Mouse (Mus musculus): Measurements from ENCODE around the gene Scgn. TPM values are rescaled to one million over a fixed set of nuclear protein-coding genes. Genes with fewer than 3 reads are reported as not detected.

Scgn gene
- polyA plus RNA-seq, 1 experiment from 2014 or later, result 1.6 TPM

DNA sequence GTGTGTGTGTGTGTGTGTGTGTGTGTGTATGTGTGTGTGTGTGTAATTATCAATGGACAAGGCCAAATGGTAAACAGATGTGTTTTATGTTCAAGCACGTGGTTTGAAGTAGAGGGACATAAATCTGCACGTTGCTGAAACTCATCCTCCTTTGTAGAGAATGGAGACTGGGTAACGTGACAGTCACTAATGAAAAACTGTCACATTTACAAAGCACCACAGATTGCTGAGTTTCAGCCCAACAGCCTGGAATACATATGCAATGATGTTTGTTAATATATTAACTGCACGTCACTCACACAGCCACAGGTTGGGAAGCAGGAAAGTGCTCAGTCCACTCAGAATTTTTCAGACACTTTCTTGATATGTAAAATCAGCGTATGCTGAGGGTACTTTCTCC is 563 bp downstream of the Scgn start:
- peak overlapping the region; percentile 33 for H3K4me3 ChIP-seq
- 18% methylated on average over 5 of the region's 5 CpGs for WGBS
- no peaks in the 10 kb centered on the region for H3K36me3 ChIP-seq
- peak; percentile 70 for ATAC-seq (replicated peaks)
- H3K9ac ChIP-seq (replicated peaks), result 0 out of 2 replicates have a peak overlapping the region, but pooled peaks have one; percentile 25
- peaks cover 23% of the 10 kb centered on the region for H3K27me3 ChIP-seq
- peak overlapping the region; percentile 56 for H3K4me2 ChIP-seq (replicated peaks)
- H3K9me3 ChIP-seq, result no peaks in the 10 kb centered on the region
- no peak overlapping the region for H3K27ac ChIP-seq (replicated peaks)
- H3K4me1 ChIP-seq, result peaks cover 24% of the 10 kb centered on the region

DNA sequence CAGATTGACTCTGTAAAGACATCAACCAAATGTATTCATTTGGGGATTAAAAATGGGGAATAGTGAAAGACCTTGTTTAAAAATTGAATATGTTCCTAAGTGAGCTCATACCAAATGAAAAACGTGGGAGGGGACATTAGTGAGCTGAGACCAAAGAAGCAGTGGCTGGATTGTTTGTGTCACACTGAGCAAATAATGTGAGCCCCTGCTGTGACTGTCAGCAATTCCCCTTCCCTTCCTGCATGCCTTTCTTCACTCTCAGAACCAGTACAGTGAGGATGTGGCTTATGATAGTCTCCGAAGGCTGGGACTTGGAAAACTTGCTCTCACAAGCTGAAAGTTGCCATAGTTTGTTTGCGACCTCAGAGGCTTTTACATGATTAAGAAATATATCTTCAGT is 5.9 kb downstream of the Scgn start:
- H3K9ac ChIP-seq (replicated peaks), result no peak overlapping the region
- no peak for ATAC-seq (replicated peaks)
- WGBS, result 38% methylated on average over 3 of the region's 3 CpGs
- H3K4me3 ChIP-seq, result no peak overlapping the region
- no peaks in the 10 kb centered on the region; the same call in 1 of the 2 replicates for H3K27me3 ChIP-seq
- no peaks in the 10 kb centered on the region for H3K9me3 ChIP-seq
- no peaks in the 10 kb centered on the region for H3K36me3 ChIP-seq
- no peak overlapping the region for H3K4me2 ChIP-seq (replicated peaks)
- H3K27ac ChIP-seq (replicated peaks), result no peak overlapping the region
- peaks cover 3% of the 10 kb centered on the region; the same call in 1 of the 2 replicates for H3K4me1 ChIP-seq

DNA sequence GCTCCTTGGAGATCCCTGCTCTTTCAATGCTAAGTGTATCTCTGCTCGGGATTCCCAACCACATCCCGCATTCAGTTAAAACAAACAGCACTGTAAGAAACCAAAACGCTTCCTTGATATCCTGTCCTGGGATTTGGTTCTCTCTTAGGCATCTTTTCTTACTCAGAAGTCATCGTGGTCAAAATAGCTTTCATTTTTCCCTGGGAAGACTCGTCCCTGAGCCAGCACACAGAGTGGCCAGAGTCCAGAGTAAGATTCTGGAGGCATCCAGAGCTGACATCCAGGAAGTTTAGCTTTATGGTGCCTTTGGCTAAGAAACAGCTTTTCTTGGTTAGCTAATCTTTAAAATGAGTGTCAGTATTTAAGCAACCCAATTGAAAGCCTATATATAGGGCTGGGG is 18.7 kb downstream of the Scgn start:
- Histone ChIP-seq H3K9me3 (no peaks in the 10 kb centered on the region), H3K27ac (replicated peaks) (no peak overlapping the region), H3K27me3 (no peaks in the 10 kb centered on the region), H3K9ac (replicated peaks) (no peak overlapping the region), H3K4me1 (0 out of 2 replicates have a peak, but pooled peaks cover 14% of the 10 kb centered on the region), H3K4me3 (no peak overlapping the region), H3K4me2 (replicated peaks) (no peak overlapping the region), H3K36me3 (no peaks in the 10 kb centered on the region)
- WGBS, result 80% methylated on average over 5 of the region's 5 CpGs
- no peak for ATAC-seq (replicated peaks)

DNA sequence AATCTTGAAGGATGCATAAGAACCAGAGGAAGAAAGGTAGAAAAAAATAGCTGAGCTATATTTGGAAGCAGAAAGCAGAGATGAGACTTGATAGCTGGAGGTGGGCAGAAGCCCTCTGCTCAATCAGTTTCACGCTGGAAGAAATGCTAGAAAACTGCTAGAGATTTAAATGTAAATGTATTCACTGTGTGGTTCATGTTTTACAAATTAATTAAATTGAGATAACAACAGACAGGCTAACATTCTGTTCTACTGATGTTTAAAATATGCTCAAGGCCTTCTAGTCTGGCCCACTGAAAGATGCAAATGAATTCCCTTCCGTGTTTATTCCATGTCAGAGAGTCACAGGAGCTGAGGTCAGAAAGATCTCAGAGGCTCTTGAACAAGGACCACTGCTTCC is 19.1 kb downstream of the Scgn start:
- no peak; the same call in 1 of the 2 replicates for ATAC-seq (replicated peaks)
- Histone ChIP-seq H3K36me3 (no peaks in the 10 kb centered on the region), H3K9me3 (no peaks in the 10 kb centered on the region), H3K27me3 (no peaks in the 10 kb centered on the region), H3K4me2 (replicated peaks) (no peak overlapping the region), H3K4me1 (0 out of 2 replicates have a peak, but pooled peaks cover 14% of the 10 kb centered on the region), H3K9ac (replicated peaks) (no peak overlapping the region), H3K27ac (replicated peaks) (no peak overlapping the region), H3K4me3 (no peak overlapping the region)
- WGBS, result 45% methylated on average over 2 of the region's 2 CpGs

DNA sequence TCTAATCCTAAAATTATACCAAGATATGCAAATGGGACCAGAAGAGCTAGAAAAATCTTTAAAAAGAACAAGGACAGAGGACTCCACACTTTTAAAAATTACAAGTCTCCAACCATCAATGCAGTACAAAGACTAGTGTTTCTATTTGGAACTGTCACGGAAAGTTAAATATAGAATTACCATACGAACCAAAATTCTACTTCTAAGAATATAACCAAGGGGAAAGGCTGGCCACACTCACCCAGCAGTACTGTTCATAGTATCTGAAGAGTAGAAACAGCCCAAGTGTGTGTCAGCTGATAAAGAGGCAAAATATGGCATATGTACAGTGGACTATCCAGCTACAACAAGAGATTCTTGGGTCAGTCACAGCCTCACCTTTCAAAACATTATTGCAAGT is 26.1 kb downstream of the Scgn start:
- no peaks in the 10 kb centered on the region for H3K36me3 ChIP-seq
- no peak overlapping the region for H3K9ac ChIP-seq (replicated peaks)
- H3K4me2 ChIP-seq (replicated peaks), result no peak overlapping the region
- no peak overlapping the region for H3K4me3 ChIP-seq
- no peaks in the 10 kb centered on the region for H3K4me1 ChIP-seq
- no peaks in the 10 kb centered on the region for H3K9me3 ChIP-seq
- no peak overlapping the region for H3K27ac ChIP-seq (replicated peaks)
- H3K27me3 ChIP-seq, result no peaks in the 10 kb centered on the region
- ATAC-seq (replicated peaks), result no peak
- WGBS, result 84% methylated on average over 2 of the region's 2 CpGs

DNA sequence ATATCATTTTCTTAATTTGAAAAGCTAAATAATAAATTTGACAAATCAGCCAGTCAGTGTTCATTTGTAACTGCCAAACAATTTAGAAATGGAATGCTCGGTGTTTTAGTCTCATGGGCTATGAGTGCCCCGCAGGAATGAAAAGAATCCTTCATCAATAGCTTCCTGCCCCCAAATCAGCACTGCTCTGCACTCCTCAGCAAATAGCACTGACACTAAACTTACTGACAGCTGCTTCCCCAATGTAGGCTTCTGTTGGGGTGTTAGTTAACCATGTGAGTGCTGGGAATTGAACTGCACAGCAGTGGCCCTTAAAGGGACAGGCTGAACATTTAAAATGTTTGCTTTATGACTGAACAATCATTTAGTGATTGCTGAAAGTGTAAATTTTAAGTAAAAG is 31.2 kb downstream of the Scgn start:
- Histone ChIP-seq H3K27me3 (no peaks in the 10 kb centered on the region), H3K9ac (replicated peaks) (no peak overlapping the region), H3K36me3 (no peaks in the 10 kb centered on the region), H3K9me3 (no peaks in the 10 kb centered on the region), H3K27ac (replicated peaks) (no peak overlapping the region), H3K4me2 (replicated peaks) (no peak overlapping the region), H3K4me1 (peaks cover 5% of the 10 kb centered on the region; the same call in 1 of the 2 replicates), H3K4me3 (no peak overlapping the region)
- ATAC-seq (replicated peaks), result peak; percentile 69; the same call in 1 of the 2 replicates
- 24% methylated on average over 2 of the region's 2 CpGs for WGBS

DNA sequence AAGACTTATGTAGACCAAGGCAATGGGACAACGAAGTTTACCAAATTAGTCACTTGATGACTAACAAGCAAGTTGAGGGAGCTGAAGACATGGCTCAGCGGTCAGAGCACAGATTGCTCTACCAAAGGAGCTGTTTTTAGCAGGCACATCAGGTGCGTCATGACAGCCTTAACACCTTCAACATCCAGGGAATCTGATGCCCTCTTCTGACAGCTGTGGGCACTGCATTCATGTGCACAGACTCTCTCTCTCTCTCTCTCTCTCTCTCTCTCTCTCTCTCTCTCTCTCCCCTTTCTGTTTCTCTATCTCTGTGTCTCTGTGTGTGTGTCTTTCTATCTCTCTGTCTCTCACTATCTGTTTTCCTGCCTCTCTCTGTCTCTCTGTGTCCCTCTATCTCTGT is 40.1 kb downstream of the Scgn start:
- no peak for ATAC-seq (replicated peaks)
- WGBS, result 71% methylated on average over 3 of the region's 3 CpGs
- H3K36me3 ChIP-seq, result no peaks in the 10 kb centered on the region
- H3K27ac ChIP-seq (replicated peaks), result no peak overlapping the region
- H3K9ac ChIP-seq (replicated peaks), result no peak overlapping the region
- no peaks in the 10 kb centered on the region for H3K9me3 ChIP-seq
- H3K27me3 ChIP-seq, result no peaks in the 10 kb centered on the region
- H3K4me3 ChIP-seq, result no peak overlapping the region
- no peak overlapping the region for H3K4me2 ChIP-seq (replicated peaks)
- peaks cover 8% of the 10 kb centered on the region for H3K4me1 ChIP-seq

DNA sequence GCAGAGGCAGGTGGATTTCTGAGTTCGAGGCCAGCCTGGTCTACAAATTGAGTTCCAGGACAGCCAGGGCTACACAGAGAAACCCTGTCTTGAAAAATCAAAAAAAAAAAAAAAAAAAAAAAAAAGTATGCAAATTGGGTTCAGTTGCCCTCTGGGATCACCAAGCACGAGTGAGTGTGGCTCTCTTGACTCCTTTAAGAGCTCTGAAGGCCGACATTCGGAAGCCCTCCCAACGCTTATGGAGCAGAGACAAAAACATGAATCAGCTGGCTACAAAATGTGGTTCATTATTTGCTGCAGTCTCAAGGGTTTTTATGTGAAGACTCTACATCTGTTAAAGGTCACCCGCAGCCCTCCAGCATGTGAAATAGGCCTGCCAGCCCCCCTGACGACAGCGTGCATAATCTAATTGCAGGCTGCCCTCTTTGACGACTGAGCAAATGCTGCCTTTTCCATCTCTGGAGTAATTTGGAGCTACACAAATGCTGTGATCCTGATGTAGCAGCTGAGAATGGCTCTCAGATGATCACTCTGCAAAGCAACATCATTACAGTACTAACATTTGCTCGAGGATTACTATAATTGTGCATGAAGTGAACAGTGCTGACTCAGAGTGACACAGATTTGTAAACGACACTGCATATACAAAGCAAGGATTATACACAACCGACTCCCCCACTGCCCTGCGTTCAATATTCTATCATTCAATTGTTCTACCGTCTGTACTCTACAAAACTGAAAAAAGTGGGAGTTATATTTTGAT is 41.3 kb downstream of the Scgn start:
- H3K9me3 ChIP-seq, result no peaks in the 10 kb centered on the region
- peak overlapping the region; percentile 62 for H3K27ac ChIP-seq (replicated peaks)
- no peaks in the 10 kb centered on the region for H3K36me3 ChIP-seq
- 32% methylated on average over 14 of the region's 14 CpGs for WGBS
- no peak overlapping the region for H3K4me2 ChIP-seq (replicated peaks)
- no peak overlapping the region for H3K9ac ChIP-seq (replicated peaks)
- H3K4me1 ChIP-seq, result peaks cover 8% of the 10 kb centered on the region
- H3K4me3 ChIP-seq, result no peak overlapping the region
- ATAC-seq (replicated peaks), result peak; percentile 85
- H3K27me3 ChIP-seq, result no peaks in the 10 kb centered on the region

DNA sequence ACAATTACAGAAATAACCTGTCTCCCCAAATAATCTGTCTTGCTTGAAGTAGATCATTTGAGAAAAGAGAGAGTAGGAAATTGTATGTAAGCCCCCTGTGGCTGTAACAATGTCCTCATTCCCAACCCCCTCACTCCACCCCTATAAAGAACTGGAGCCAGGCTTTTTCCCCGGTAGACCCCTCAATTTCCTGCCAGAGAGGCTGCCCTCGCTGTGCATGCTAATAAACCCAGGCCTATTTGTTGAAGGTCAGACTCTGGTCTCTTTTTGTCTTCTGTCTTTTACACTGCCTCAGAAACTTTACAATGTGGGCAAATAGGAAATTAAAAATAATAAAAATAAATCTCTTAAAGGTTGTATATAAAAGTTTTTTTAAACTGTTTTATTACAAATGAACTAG is 44.8 kb downstream of the Scgn start:
- no peaks in the 10 kb centered on the region for H3K27me3 ChIP-seq
- 29% methylated on average over 2 of the region's 2 CpGs for WGBS
- H3K9me3 ChIP-seq, result no peaks in the 10 kb centered on the region

DNA sequence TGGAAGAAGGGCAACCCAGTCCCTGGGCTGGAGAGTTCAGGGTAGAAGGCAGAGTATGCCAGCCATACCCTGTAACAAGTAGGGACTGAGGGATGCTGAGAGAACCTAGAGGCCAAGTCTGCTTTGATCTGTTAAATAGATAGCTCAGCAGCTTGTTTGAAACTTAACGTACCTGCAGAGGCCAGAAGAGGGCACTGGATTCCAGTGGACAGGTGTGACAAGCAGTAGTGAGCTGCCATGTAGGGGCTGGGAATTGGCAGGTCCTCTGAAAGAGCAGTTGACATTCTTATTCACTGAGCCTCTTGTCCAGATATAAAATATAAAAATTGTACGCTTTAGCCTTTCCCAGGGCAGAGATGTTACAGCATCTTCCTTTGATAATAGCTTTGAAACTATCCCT is 48.2 kb downstream of the Scgn start:
- H3K27me3 ChIP-seq, result no peaks in the 10 kb centered on the region
- H3K4me1 ChIP-seq, result 0 out of 2 replicates have a peak, but pooled peaks cover 6% of the 10 kb centered on the region
- 58% methylated on average over 2 of the region's 2 CpGs for WGBS
- no peaks in the 10 kb centered on the region for H3K36me3 ChIP-seq
- ATAC-seq (replicated peaks), result no peak
- H3K27ac ChIP-seq (replicated peaks), result no peak overlapping the region
- no peak overlapping the region for H3K4me2 ChIP-seq (replicated peaks)
- H3K9ac ChIP-seq (replicated peaks), result no peak overlapping the region
- no peaks in the 10 kb centered on the region for H3K9me3 ChIP-seq
- no peak overlapping the region for H3K4me3 ChIP-seq

More for the DNA sequence above, 44.8 kb downstream of the Scgn start:
- Histone ChIP-seq H3K4me2 (replicated peaks) (no peak overlapping the region), H3K4me3 (no peak overlapping the region), H3K4me1 (peaks cover 8% of the 10 kb centered on the region), H3K36me3 (no peaks in the 10 kb centered on the region), H3K9ac (replicated peaks) (no peak overlapping the region), H3K27ac (replicated peaks) (no peak overlapping the region)
- ATAC-seq (replicated peaks), result no peak

DNA sequence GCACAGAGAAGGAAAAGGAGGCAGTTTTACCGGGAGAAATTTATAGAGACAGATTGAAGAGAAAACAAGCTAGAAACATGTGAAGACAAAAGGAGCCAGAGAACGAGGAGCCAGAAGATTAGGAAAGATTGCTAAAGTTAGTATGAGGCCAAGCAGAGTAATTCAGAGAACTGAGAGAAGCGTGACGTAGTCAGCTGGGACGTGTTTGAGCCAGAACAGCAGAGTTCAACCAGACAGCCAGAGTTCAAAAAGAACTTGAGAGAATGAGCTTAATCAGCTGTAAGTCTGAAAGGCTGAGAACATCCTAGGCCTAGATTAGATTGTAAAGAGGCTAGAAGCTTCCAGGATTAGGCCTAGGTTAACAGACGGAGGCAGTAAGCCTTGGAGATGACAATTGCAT is 50.7 kb downstream of the Scgn start:
- H3K9me3 ChIP-seq, result no peaks in the 10 kb centered on the region
- WGBS, result 48% methylated on average over 6 of the region's 6 CpGs

DNA sequence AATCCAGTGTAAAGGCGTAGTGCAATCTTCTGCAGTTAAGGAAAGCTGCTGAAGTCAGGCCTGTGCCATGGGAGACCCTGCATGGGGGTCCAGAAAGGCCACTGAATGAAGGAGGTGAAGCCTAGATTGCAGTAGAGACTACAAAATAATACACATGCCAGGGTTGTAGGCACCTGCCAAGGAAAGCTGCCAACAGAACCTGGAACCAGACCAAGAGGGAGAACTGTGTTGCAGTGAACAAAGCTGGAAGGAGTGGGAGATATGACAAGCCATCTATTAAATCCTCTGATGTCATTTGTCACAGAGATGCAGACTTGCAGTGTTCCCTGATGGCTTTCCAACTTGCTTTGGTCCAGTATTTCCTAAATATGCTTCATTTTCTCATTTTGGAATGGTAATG is 52.3 kb downstream of the Scgn start:
- H3K27ac ChIP-seq (replicated peaks), result no peak overlapping the region
- H3K36me3 ChIP-seq, result no peaks in the 10 kb centered on the region
- H3K4me2 ChIP-seq (replicated peaks), result no peak overlapping the region
- 0 out of 2 replicates have a peak, but pooled peaks cover 6% of the 10 kb centered on the region for H3K4me1 ChIP-seq
- no peak overlapping the region for H3K4me3 ChIP-seq
- ATAC-seq (replicated peaks), result 0 out of 2 replicates have a peak, but pooled peaks have one; percentile 19
- H3K9me3 ChIP-seq, result no peaks in the 10 kb centered on the region
- no peaks in the 10 kb centered on the region for H3K27me3 ChIP-seq
- WGBS, result 87% methylated on average over 1 of the region's 1 CpGs
- H3K9ac ChIP-seq (replicated peaks), result no peak overlapping the region

More for the DNA sequence above, 50.7 kb downstream of the Scgn start:
- H3K9ac ChIP-seq (replicated peaks), result no peak overlapping the region
- no peak overlapping the region for H3K4me2 ChIP-seq (replicated peaks)
- 0 out of 2 replicates have a peak, but pooled peaks cover 6% of the 10 kb centered on the region for H3K4me1 ChIP-seq
- H3K36me3 ChIP-seq, result no peaks in the 10 kb centered on the region
- no peak overlapping the region for H3K27ac ChIP-seq (replicated peaks)
- no peak overlapping the region for H3K4me3 ChIP-seq
- H3K27me3 ChIP-seq, result no peaks in the 10 kb centered on the region
- ATAC-seq (replicated peaks), result no peak

DNA sequence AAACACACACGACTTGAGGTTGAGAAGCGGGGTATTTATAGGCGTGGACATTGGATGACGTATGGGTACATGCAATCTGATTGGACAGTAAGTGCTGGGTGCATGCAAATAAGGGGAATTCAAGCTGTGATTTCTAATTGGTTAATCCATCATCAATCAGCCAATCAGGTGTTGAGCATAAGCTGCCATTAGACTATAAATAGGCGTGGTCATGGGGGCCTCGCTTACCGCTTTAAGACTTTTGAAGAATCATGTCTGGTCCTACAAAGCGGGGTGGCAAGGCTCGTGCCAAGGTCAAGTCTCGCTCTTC is 56.8 kb downstream of the Scgn start, which contains the start of gene Hist1h2aa:
Gene Hist1h2aa (plus strand): TSS at position 252 of the 310 bp plus-strand sequence.
- no peak for ATAC-seq (replicated peaks)
- Histone ChIP-seq H3K9me3 (no peaks in the 10 kb centered on the region), H3K27ac (replicated peaks) (no peak within 1 kb of the TSS), H3K27me3 (no peaks in the 10 kb centered on the region), H3K4me1 (0 out of 2 replicates have a peak, but pooled peaks cover 6% of the 10 kb centered on the region), H3K4me2 (replicated peaks) (no peak within 1 kb of the TSS), H3K4me3 (no peak within 1 kb of the TSS), H3K36me3 (no peaks in the 10 kb centered on the region), H3K9ac (replicated peaks) (no peak within 1 kb of the TSS)
- 94% methylated on average over 10 of the region's 10 CpGs for WGBS
